Mouse (Mus musculus): ENCODE measurements around the gene Chchd1.

DNA sequence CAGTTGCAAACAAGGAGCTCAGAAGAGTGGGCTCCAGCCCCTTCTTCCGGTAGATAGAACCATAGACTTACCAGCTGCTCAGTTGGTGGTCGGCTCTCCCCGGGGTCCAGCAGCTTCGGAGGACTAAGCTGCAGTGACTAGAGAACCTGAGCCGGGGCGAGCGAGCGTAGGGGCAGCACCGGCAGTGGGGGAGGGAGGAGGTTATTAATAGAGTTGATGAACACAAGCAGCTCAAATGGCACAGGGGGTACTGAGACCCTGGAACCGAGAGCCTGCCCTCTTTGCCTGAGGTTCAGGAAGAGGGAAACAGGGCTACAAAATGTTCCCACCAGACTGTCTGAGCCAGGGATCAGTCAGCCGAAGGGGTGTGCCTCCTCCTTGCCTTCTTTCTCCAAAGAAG is 46.4 kb upstream of the Chchd1 start, which contains the start of gene Myoz1:
- TF ChIP-seq POLR2A (IDR thresholded peaks at IDR 0.05; ENCODE audit: insufficient read depth, low read length) = no peak
- TF ChIP-seq CTCF (IDR thresholded peaks at IDR 0.05; ENCODE audit: low read depth, low read length) = no peak

All from ES-Bruce4 (cell line).